Mouse (Mus musculus): Measurements from ENCODE around the gene Syne3.

Syne3 gene

GRCm38 (mm10) chr12:104897051-104897618, 112.5 kb downstream of the Syne3 start:
- peak; percentile 67 for DNase-seq (ENCODE audit: low read depth, low spot score)

GRCm38 (mm10) chr12:104896640-104897039, 113.0 kb downstream of the Syne3 start:
- peak; percentile 40 for DNase-seq (ENCODE audit: low read depth, low spot score)

- no peak for DNase-seq (ENCODE audit: low read depth, low spot score)
Observed at GRCm38 (mm10) chr12:104892245-104892644, 117.4 kb downstream of the Syne3 start.

- no peak for DNase-seq (ENCODE audit: low read depth, low spot score)
Observed at GRCm38 (mm10) chr12:104890066-104890465, 119.5 kb downstream of the Syne3 start.

DNA sequence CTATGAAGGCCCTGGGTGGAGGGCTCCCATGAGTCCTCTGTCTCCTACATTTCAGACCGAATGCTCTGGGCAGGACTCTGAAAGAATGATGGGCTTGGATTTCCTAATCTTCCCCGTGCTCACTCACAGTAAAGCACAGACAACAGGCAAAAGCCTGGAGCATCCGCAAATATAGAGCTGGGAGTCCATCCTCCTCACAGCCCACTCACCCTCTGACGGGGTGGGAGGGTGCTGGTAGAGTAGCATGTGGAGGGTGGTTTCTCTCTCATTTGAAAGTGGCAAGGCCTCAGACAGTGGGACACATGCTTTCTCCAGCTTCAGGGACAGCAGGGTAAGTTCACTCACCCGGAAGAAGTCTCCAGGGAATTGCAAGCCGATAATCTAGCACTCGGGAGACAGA, 123.5 kb downstream of the Syne3 start:
- no peak for DNase-seq (ENCODE audit: low read depth, low spot score)

DNA sequence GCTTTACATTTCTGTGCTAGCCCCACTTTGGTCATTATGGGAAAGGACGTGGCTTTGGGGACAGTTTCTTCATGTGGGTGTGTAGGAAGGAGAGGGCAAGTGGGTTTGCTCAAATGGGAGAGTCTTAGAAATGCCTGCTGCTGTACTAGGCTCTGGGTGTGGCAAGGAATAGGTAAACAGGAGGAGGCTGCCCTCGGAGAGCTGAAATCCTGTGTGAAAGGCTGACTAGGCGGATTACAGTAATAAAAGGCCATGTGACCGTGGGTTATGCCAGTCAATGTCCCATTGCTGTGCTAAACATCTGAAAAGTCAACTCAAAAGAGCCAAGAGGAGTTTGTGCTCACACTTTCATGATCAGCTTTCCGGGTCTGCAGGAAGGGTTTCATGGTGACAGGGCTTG, 127.1 kb downstream of the Syne3 start:
- no peak for DNase-seq (ENCODE audit: low read depth, low spot score)

DNA sequence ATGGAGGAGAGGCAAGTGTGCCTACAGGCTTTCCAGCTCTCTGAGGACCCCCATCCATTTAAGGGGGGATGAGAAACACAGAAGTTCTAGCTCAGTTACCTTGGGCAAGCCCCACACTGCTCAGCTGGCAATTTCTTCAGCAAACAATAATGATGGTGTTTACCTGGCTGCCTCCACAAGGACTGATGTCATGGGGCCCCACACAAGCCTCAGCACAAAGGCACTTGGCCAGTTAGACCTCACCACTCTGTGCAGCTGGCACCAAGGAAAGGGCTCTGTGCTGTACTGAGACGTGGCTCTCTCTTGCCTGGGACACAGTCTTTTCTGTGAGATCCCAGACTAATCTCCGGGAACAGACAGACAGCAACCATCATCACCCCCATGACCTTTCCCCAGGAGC, 127.5 kb downstream of the Syne3 start:
- DNase-seq (ENCODE audit: low read depth, low spot score), result no peak

DNA sequence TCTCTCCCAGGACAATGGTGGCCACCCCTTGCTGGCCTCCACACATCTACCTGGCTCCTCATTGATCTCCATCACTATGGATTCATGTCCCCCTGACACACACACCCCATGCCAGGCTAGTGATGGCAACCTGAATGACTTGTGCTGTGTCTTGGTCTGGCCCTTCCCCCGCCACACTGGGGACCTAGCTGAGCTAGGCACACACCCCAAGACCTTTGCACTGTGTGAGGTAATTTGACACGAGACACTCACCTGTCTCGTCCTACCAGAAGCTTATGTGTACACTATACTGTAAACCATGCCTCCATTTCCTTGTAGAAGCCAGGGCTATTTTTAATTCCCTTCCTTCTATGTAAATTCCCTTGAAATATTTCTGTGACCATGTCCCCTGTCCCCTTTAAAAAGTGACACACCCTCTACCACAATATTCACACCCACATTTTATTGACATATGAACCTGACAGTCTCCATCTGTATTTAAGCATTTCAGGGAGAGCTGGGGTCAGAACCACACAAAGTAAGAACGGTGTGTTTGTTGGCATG, 128.0 kb downstream of the Syne3 start:
- DNase-seq (ENCODE audit: low read depth, low spot score), result no peak

DNA sequence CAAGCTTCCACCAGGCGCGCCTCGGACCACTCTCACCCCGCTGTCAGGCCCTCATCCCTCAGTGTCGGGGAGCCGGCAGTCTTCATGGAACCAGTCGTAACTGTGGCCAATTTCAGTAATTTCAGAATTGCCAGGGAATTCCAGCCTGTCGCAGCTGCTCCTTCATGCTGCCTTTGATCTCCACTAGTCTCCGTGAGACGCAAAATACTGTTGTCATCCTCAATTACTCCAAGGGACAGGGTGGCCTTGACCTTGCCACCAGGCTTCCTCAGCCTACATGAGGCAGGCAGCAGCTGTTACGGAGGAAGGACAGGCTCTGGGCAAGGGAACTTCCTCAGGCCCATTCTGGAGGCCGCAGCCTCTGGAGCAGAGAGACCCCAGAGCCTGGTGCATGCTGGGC, 129.2 kb downstream of the Syne3 start:
- DNase-seq (ENCODE audit: low read depth, low spot score), result no peak

Measured in R1 (cell line).